Comparison of ENCODE assay signal across 8 mouse cellular contexts in genomic region chr16:75675871-75676270, GRCm38 (mm10).
A peak's percentile ranks its signal among the peaks of the same experiment; 100 is the strongest.
DNase-seq lines count a peak whose midpoint lies in the region; ATAC-seq and TF ChIP-seq lines count a peak whose summit lies in the region.

No protein-coding gene starts in this region.

- H3K36me3 ChIP-seq in liver, postnatal 0 days (replicated peaks; ENCODE audit: insufficient read depth, low read length): no peaks in the 10 kb centered on the region
- no peaks in the 10 kb centered on the region for H3K36me3 ChIP-seq in liver, embryonic 11.5 days (ENCODE audit: control insufficient read depth, insufficient read depth, low read length)
- no peaks in the 10 kb centered on the region for H3K36me3 ChIP-seq in hindbrain, postnatal 0 days (ENCODE audit: insufficient read depth, low read length)

- peak; percentile 74 for TF ChIP-seq CTCF in liver, postnatal 0 days (IDR thresholded peaks at IDR 0.05; ENCODE audit: low read depth)
- TF ChIP-seq CTCF in hindbrain, postnatal 0 days (IDR thresholded peaks at IDR 0.05; ENCODE audit: low read depth): peak; percentile 83

- H3K27ac ChIP-seq in liver, postnatal 0 days (ENCODE audit: low read depth): no peak overlapping the region
- no peak overlapping the region for H3K27ac ChIP-seq in liver, embryonic 11.5 days (ENCODE audit: low read depth, low read length)
- H3K27ac ChIP-seq in hindbrain, postnatal 0 days: no peak overlapping the region

- 51% methylated on average over 2 of the region's 2 CpGs for whole genome bisulfite sequencing in liver, postnatal 0 days (ENCODE audit: insufficient replicate concordance)
- WGBS in liver, embryonic 11.5 days: 64% methylated on average over 2 of the region's 2 CpGs
- WGBS in hindbrain, postnatal 0 days: 49% methylated on average over 2 of the region's 2 CpGs

- no peaks in the 10 kb centered on the region for H3K27me3 ChIP-seq in liver, postnatal 0 days (ENCODE audit: insufficient read depth, low read length)
- no peaks in the 10 kb centered on the region for H3K27me3 ChIP-seq in liver, embryonic 11.5 days (replicated peaks; ENCODE audit: control insufficient read depth, insufficient read depth, low read length)
- H3K27me3 ChIP-seq in hindbrain, postnatal 0 days (ENCODE audit: insufficient read depth, low read length): no peaks in the 10 kb centered on the region

- H3K4me1 ChIP-seq in liver, postnatal 0 days (ENCODE audit: insufficient read depth): no peaks in the 10 kb centered on the region
- H3K4me1 ChIP-seq in liver, embryonic 11.5 days (replicated peaks; ENCODE audit: control insufficient read depth, insufficient read depth, low read length): no peaks in the 10 kb centered on the region
- H3K4me1 ChIP-seq in hindbrain, postnatal 0 days (ENCODE audit: insufficient read depth, low read length): no peaks in the 10 kb centered on the region

- no peaks in the 10 kb centered on the region for H3K9me3 ChIP-seq in liver, postnatal 0 days (ENCODE audit: low read length)
- H3K9me3 ChIP-seq in liver, embryonic 11.5 days (ENCODE audit: control insufficient read depth, low read length): no peaks in the 10 kb centered on the region
- no peaks in the 10 kb centered on the region for H3K9me3 ChIP-seq in hindbrain, postnatal 0 days (ENCODE audit: low read length)

- TF ChIP-seq EP300 in liver, postnatal 0 days (IDR thresholded peaks at IDR 0.05; ENCODE audit: low read depth): no peak

- H3K4me2 ChIP-seq in liver, postnatal 0 days (ENCODE audit: low read depth, low read length): no peak overlapping the region
- no peak overlapping the region for H3K4me2 ChIP-seq in liver, embryonic 11.5 days
- no peak overlapping the region for H3K4me2 ChIP-seq in hindbrain, postnatal 0 days (ENCODE audit: low read depth, low read length)

- ATAC-seq in cerebellum, adult (ENCODE audit: insufficient number of reproducible peaks, low FRiP score, low TSS enrichment): peak; percentile 61; the same call in 1 of the 2 replicates
- no peak for ATAC-seq in liver, postnatal 0 days
- ATAC-seq in liver, embryonic 11.5 days (replicated peaks; ENCODE audit: low FRiP score): no peak
- ATAC-seq in hindbrain, postnatal 0 days: 0 out of 2 replicates have a peak, but pooled peaks have one; percentile 70

- no peak overlapping the region for H3K9ac ChIP-seq in liver, postnatal 0 days (replicated peaks)
- no peak overlapping the region for H3K9ac ChIP-seq in liver, embryonic 11.5 days (ENCODE audit: low read depth, low read length)
- H3K9ac ChIP-seq in hindbrain, postnatal 0 days (replicated peaks; ENCODE audit: low read length): no peak overlapping the region

- H3K4me3 ChIP-seq in liver, postnatal 0 days (ENCODE audit: low read depth, low read length): no peak overlapping the region
- no peak overlapping the region for H3K4me3 ChIP-seq in liver, embryonic 11.5 days (ENCODE audit: low read depth, low read length)
- no peak overlapping the region for H3K4me3 ChIP-seq in hindbrain, postnatal 0 days (ENCODE audit: low read length)

- no peak for DNase-seq in cerebellum, adult 9-11 months
- DNase-seq in liver, postnatal 0 days: no peak
- no peak for DNase-seq in liver, embryonic 11.5 days (ENCODE audit: low spot score)
- DNase-seq in c-Kit-positive CD71-negative TER-119-negative erythroid progenitor cells, embryonic 14.5 days (ENCODE audit: low read depth): peak; percentile 42
- DNase-seq in hindbrain, postnatal 0 days (ENCODE audit: low spot score): peak; percentile 89
- DNase-seq in lung, postnatal 36 days: peak; percentile 61
- peak; percentile 28 for DNase-seq in telencephalon, adult 2 months (ENCODE audit: low read depth, low spot score)

Comparison
In these comparisons a context has a peak if more than half of its experiments do, and no peak if none do; other contexts are left out.
1. ATAC-seq: peak in cerebellum, adult (single experiment) and hindbrain, postnatal 0 days (single experiment); none in liver, postnatal 0 days (single experiment) and liver, embryonic 11.5 days (single experiment).
2. DNase-seq: peak in c-Kit-positive CD71-negative TER-119-negative erythroid progenitor cells, embryonic 14.5 days (single experiment), hindbrain, postnatal 0 days (single experiment), lung, postnatal 36 days (single experiment) and telencephalon, adult 2 months (single experiment); none in cerebellum, adult 9-11 months (single experiment), liver, postnatal 0 days (single experiment) and liver, embryonic 11.5 days (single experiment).